Mouse (Mus musculus) thymus, postnatal 0 days (tissue): ENCODE data around the gene Lrfn1. TPM values are rescaled to one million over a fixed set of nuclear protein-coding genes. Genes with fewer than 3 reads are reported as not detected.
A peak's percentile ranks its signal among the peaks of the same experiment; 100 is the strongest.

Source experiments
- DNase-seq: peaks from one replicate; pipeline ENCODE4 v3.0.0-alpha.2; 2015; ENCODE audit warnings: low spot score
- polyA plus RNA-seq: library from polyadenylated mRNA; unstranded; fragments of >200 nt; fragmentation: Nextera tagmentation; extraction: Ambion mirVana; gene quantifications from 2 replicates; pipeline ENCODE4 v1.2.1, GENCODE M21; 2015

Lrfn1 gene
- polyA plus RNA-seq: 0.86 and 1.1 TPM in 2 replicates

GRCm38 (mm10) chr7:28451531-28452360 is at the start of gene Lrfn1:
Gene Lrfn1 (plus strand): TSS chr7:28451980.
- DNase-seq: no peak

- DNase-seq: no peak
Observed at GRCm38 (mm10) chr7:28410841-28411475, 40.8 kb upstream of the Lrfn1 start.

GRCm38 (mm10) chr7:28412826-28413225 is 39.0 kb upstream of the Lrfn1 start:
- DNase-seq: peak; percentile 47

GRCm38 (mm10) chr7:28417368-28417767 is 34.4 kb upstream of the Lrfn1 start:
- no peak for DNase-seq

- DNase-seq: no peak
Observed at GRCm38 (mm10) chr7:28418096-28418670, 33.6 kb upstream of the Lrfn1 start.

- DNase-seq: no peak
Observed at GRCm38 (mm10) chr7:28419416-28419815, 32.4 kb upstream of the Lrfn1 start.

GRCm38 (mm10) chr7:28423018-28423417 is 28.8 kb upstream of the Lrfn1 start:
- DNase-seq: no peak

GRCm38 (mm10) chr7:28427738-28428137 is 24.0 kb upstream of the Lrfn1 start:
- no peak for DNase-seq

- no peak for DNase-seq
Observed at GRCm38 (mm10) chr7:28430512-28430911, 21.3 kb upstream of the Lrfn1 start.

- DNase-seq: no peak
Observed at GRCm38 (mm10) chr7:28432252-28432651, 19.5 kb upstream of the Lrfn1 start.

- no peak for DNase-seq
Observed at GRCm38 (mm10) chr7:28435660-28436259, 16.0 kb upstream of the Lrfn1 start.

- peak; percentile 100 for DNase-seq
Observed at GRCm38 (mm10) chr7:28436271-28436904, 15.4 kb upstream of the Lrfn1 start.

- DNase-seq: peak; percentile 90
Observed at GRCm38 (mm10) chr7:28436932-28437570, 14.7 kb upstream of the Lrfn1 start, which contains the start of gene Gmfg. Gene Gmfg (plus strand): TSS chr7:28437447.

- DNase-seq: no peak
Observed at GRCm38 (mm10) chr7:28437964-28438363, 13.8 kb upstream of the Lrfn1 start.

- no peak for DNase-seq
Observed at GRCm38 (mm10) chr7:28438771-28439170, 13.0 kb upstream of the Lrfn1 start.

GRCm38 (mm10) chr7:28440739-28441138 is 11.0 kb upstream of the Lrfn1 start:
- DNase-seq: peak; percentile 94

GRCm38 (mm10) chr7:28441776-28442485 is 9.8 kb upstream of the Lrfn1 start:
- DNase-seq: no peak

GRCm38 (mm10) chr7:28442688-28443087 is 9.1 kb upstream of the Lrfn1 start:
- DNase-seq: no peak

- DNase-seq: no peak
Observed at GRCm38 (mm10) chr7:28444344-28444974, 7.3 kb upstream of the Lrfn1 start.

GRCm38 (mm10) chr7:28446446-28446845 is 5.3 kb upstream of the Lrfn1 start:
- peak; percentile 68 for DNase-seq
